Mouse (Mus musculus) heart, embryonic 16.5 days (tissue): ENCODE results near the gene Snai3. TPM values are rescaled to one million over a fixed set of nuclear protein-coding genes. Genes with fewer than 3 reads are reported as not detected.

Experiments
- ATAC-seq: fragments of 200-750 bp; cut with Nextera tagmentation; replicated peaks from 2 replicates; pipeline ENCODE4 v1.8.0; 2017; ENCODE audit warnings: moderate number of reproducible peaks; ENCODE audit not compliant: insufficient read depth, low FRiP score; ENCODE audit errors: extremely low read depth
- H3K27ac ChIP-seq: fragments of 300-500 bp; sonication (generic); 2 replicates; pipeline ENCODE4 v1.5.1; 2014; ENCODE audit warnings: mild to moderate bottlenecking, low read length, control low read depth, moderate library complexity
- H3K27me3 ChIP-seq: fragments of 300-500 bp; sonication (generic); 2 replicates; pipeline ENCODE4 v1.6.1; 2014; ENCODE audit warnings: low read length, mixed read lengths; ENCODE audit not compliant: control insufficient read depth, insufficient read depth
- H3K36me3 ChIP-seq: fragments of 300-500 bp; sonication (generic); 2 replicates; pipeline ENCODE4 v1.6.1; 2014; ENCODE audit not compliant: control insufficient read depth, insufficient read depth
- H3K4me1 ChIP-seq: fragments of 300-500 bp; sonication (generic); 2 replicates; pipeline ENCODE4 v1.6.1; 2014; ENCODE audit warnings: low read length, mixed read lengths; ENCODE audit not compliant: control insufficient read depth, insufficient read depth
- H3K4me2 ChIP-seq: fragments of 300-500 bp; sonication (generic); 2 replicates; pipeline ENCODE4 v1.6.1; 2014; ENCODE audit warnings: low read depth, mild to moderate bottlenecking, control low read depth, low read length
- H3K4me3 ChIP-seq: fragments of 300-500 bp; sonication (generic); 2 replicates; pipeline ENCODE4 v1.5.1; 2014; ENCODE audit warnings: mild to moderate bottlenecking, control low read depth, low read length
- H3K9ac ChIP-seq: fragments of 300-500 bp; sonication (generic); 2 replicates; pipeline ENCODE4 v1.6.1; 2014; ENCODE audit warnings: low read length, control low read depth
- H3K9me3 ChIP-seq: fragments of 300-500 bp; sonication (generic); replicated peaks from 2 replicates; pipeline ENCODE4 v1.6.1; 2016; ENCODE audit warnings: low read length; ENCODE audit not compliant: control insufficient read depth
- WGBS: fragments of 180-500 bp; shearing (Covaris S2); extraction: QIAGEN DNeasy Blood & Tissue Kit; methylation state at CpG from one replicate; pipeline ENCODE4 v1.1.7; 2014; 5-methylcytosine and 5-hydroxymethylcytosine counted together
- polyA plus RNA-seq: library from polyadenylated mRNA; unstranded; fragments of >200 nt; fragmentation: Nextera tagmentation; extraction: Ambion mirVana; gene quantifications from 2 replicates; pipeline ENCODE4 v1.2.1, GENCODE M21; 2015

Gene Snai3
- polyA plus RNA-seq, 1 experiment from 2014 or later, result 3.6 TPM

DNA sequence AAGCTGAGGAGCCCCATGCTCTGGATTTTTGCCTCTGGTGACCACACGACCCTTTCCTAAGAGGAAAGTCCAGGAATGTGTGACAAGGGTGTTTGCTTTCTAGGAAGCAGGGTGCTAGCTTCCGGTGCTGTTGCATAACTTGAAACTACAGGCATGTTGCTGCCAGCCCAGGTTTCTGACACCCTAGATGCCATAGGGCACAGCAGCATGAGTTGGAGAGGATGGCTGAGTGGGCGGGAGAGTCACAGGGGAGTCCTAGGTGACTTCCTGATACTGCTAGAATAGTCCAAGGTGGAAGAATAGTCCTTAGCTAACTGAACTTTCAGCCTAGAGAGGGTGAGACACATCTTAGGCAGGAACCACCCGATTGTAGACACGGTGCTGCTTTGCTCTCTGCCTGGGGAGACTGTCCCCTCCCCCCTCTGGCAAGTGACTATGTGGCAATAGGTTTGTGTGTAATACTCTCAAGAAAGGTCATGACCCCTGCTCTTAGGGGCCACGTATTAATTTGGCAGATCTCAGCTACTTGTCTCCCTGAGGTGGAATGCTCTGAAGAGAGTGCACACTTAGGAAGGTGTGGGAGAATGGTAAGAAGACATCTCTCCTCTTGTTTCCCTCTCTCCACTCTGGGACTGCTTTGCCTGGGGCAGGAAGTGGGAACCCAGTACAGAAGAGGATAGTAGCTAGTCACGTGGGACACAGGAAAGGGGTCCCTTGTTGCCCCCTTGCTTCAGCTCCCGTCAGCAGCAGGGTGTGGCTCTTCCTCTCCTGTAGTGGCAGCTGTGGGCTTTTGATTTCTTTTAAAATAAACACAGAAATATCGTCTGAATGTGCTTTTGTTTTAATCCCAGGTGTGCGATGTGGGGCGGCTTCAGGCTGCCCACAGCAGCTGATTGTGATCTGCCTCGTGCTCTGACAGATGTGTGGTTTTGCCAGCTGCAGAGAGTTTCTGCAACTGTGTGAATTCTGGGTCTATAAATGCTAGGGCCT lies 3.4 kb upstream of the Snai3 start:
- Histone ChIP-seq H3K4me3 (no peak overlapping the region), H3K4me1 (peaks cover 34% of the 10 kb centered on the region), H3K9me3 (no peaks in the 10 kb centered on the region), H3K36me3 (peaks cover 12% of the 10 kb centered on the region), H3K27me3 (peaks cover 3% of the 10 kb centered on the region; the same call in 1 of the 2 replicates), H3K27ac (no peak overlapping the region; the same call in 1 of the 2 replicates), H3K4me2 (no peak overlapping the region), H3K9ac (no peak overlapping the region)
- 0 out of 2 replicates have a peak, but pooled peaks have one; percentile 21 for ATAC-seq
- WGBS, result 33% methylated on average over 12 of the region's 12 CpGs

DNA sequence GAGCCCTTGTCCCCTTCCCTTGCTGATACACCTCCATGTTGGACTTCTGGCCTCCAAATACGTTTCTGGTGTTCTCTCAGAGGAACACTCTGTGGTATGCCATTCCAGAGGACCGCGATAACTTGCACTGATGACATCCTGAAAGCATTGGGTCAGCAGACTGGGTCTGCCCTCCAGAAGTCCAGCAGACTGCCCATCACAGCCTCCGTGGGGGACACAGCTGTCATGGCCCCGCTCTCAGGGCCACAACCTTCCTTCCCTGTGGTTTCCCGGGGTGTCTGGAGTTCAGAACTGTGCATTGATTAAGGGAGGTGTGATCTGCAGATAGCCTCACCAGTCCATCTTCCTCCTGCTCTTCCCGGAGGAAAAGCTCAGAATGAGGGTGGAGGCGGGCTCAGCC lies 2.0 kb upstream of the Snai3 start:
- no peak for ATAC-seq
- 62% methylated on average over 8 of the region's 8 CpGs for WGBS
- H3K27ac ChIP-seq, result no peak overlapping the region
- no peaks in the 10 kb centered on the region for H3K9me3 ChIP-seq
- peaks cover 8% of the 10 kb centered on the region; the same call in 1 of the 2 replicates for H3K36me3 ChIP-seq
- H3K4me2 ChIP-seq, result no peak overlapping the region
- H3K9ac ChIP-seq, result no peak overlapping the region
- peaks cover 8% of the 10 kb centered on the region; the same call in 1 of the 2 replicates for H3K27me3 ChIP-seq
- peaks cover 34% of the 10 kb centered on the region for H3K4me1 ChIP-seq
- no peak overlapping the region for H3K4me3 ChIP-seq

- H3K27ac ChIP-seq, result no peak overlapping the region
- peaks cover 34% of the 10 kb centered on the region for H3K4me1 ChIP-seq
- peaks cover 8% of the 10 kb centered on the region; the same call in 1 of the 2 replicates for H3K27me3 ChIP-seq
- no peak for ATAC-seq
- H3K9ac ChIP-seq, result no peak overlapping the region
- 60% methylated on average over 11 of the region's 11 CpGs for WGBS
- H3K4me2 ChIP-seq, result no peak overlapping the region
- H3K4me3 ChIP-seq, result no peak overlapping the region
- H3K9me3 ChIP-seq, result no peaks in the 10 kb centered on the region
- 0 out of 2 replicates have a peak, but pooled peaks cover 4% of the 10 kb centered on the region for H3K36me3 ChIP-seq
These were observed 1.1 kb upstream of the Snai3 start for GRCm38 (mm10) chr8:122461473-122462148.

DNA sequence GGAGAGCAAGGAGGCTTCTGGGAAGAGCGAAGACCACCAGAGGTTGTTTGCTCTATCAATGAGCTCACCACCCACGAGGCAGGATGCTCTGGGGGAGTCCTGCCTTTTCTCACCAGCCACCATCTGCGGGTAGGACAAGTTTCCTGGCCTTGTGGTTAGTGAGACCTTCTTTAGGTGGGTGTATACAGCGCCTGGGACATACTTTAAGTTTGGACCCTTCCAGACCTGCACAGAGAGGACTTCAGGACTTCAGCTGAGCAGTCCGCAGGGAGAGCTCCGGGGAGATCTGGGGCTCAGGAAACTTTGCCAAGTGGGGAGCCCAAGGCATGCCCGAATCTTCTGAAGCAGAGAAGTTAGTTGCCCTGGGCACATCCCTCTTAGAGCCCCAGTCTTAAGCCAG lies 543 bp downstream of the Snai3 start:
- Histone ChIP-seq H3K4me3 (peak overlapping the region; percentile 53), H3K9ac (peak overlapping the region; percentile 67), H3K4me2 (peak overlapping the region; percentile 86), H3K27me3 (peaks cover 8% of the 10 kb centered on the region; the same call in 1 of the 2 replicates), H3K36me3 (no peaks in the 10 kb centered on the region), H3K4me1 (peaks cover 34% of the 10 kb centered on the region), H3K9me3 (no peaks in the 10 kb centered on the region), H3K27ac (no peak overlapping the region)
- ATAC-seq, result no peak
- 29% methylated on average over 7 of the region's 7 CpGs for WGBS

DNA sequence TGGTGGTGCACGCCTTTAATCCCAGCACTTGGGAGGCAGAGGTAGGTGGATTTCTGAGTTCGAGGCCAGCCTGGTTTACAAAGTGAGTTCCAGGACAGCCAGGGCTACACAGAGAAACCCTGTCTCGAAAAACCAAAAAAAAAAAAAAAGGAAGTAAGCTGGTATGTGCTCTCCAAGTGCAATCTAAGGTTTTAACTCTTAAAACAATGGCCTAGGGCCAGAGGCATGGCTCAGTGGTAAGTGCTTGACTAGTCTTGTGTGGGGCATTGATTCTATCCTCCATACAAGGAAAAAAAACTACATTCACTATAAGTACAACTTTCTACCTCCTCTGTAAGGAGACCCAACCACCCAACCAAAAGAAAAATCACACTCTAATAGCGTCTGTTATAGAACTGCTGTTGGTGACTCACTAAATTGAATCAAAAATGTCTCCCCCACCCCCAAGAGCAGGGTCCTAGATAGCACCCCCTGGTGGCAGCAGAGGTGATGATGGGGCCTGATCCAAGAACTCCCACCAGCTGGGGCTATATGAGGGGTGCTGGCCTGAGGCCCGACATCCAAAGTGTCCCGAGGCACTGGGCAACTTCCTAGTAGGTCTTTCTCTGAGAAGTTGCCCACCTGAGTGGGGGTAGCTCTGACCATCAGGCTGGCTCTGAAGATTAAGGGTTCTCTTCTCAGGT lies 1.2 kb downstream of the Snai3 start:
- Histone ChIP-seq H3K36me3 (no peaks in the 10 kb centered on the region), H3K4me2 (peak overlapping the region; percentile 86; the same call in 1 of the 2 replicates), H3K9me3 (no peaks in the 10 kb centered on the region), H3K4me3 (no peak overlapping the region), H3K27ac (no peak overlapping the region), H3K27me3 (peaks cover 8% of the 10 kb centered on the region; the same call in 1 of the 2 replicates), H3K4me1 (peaks cover 34% of the 10 kb centered on the region), H3K9ac (no peak overlapping the region)
- WGBS, result 67% methylated on average over 6 of the region's 6 CpGs
- ATAC-seq, result no peak

GRCm38 (mm10) chr8:122457171-122457570 lies 3.4 kb downstream of the Snai3 start:
- Histone ChIP-seq H3K4me1 (peaks cover 31% of the 10 kb centered on the region), H3K27ac (no peak overlapping the region), H3K9ac (no peak overlapping the region), H3K36me3 (no peaks in the 10 kb centered on the region), H3K27me3 (peaks cover 8% of the 10 kb centered on the region; the same call in 1 of the 2 replicates), H3K9me3 (no peaks in the 10 kb centered on the region), H3K4me3 (no peak overlapping the region), H3K4me2 (no peak overlapping the region)
- 64% methylated on average over 11 of the region's 11 CpGs for WGBS
- no peak for ATAC-seq

- Histone ChIP-seq H3K4me2 (no peak overlapping the region), H3K4me3 (no peak overlapping the region), H3K4me1 (peaks cover 27% of the 10 kb centered on the region), H3K27ac (no peak overlapping the region), H3K9me3 (no peaks in the 10 kb centered on the region), H3K27me3 (peaks cover 4% of the 10 kb centered on the region; the same call in 1 of the 2 replicates), H3K36me3 (no peaks in the 10 kb centered on the region), H3K9ac (no peak overlapping the region)
- whole genome bisulfite sequencing, result 80% methylated on average over 6 of the region's 6 CpGs
- ATAC-seq, result no peak
These were observed 6.1 kb downstream of the Snai3 start for GRCm38 (mm10) chr8:122454409-122454808.

GRCm38 (mm10) chr8:122452154-122452553 lies 8.4 kb downstream of the Snai3 start:
- peak; percentile 65 for ATAC-seq
- Histone ChIP-seq H3K9ac (no peak overlapping the region), H3K36me3 (no peaks in the 10 kb centered on the region), H3K27ac (peak overlapping the region; percentile 98), H3K9me3 (no peaks in the 10 kb centered on the region), H3K4me3 (no peak overlapping the region), H3K27me3 (no peaks in the 10 kb centered on the region), H3K4me2 (no peak overlapping the region; the same call in 1 of the 2 replicates), H3K4me1 (peaks cover 27% of the 10 kb centered on the region)
- 47% methylated on average over 9 of the region's 10 CpGs for WGBS
